Mouse (Mus musculus): ENCODE results near the gene Rdh19. TPM values are rescaled to one million over a fixed set of nuclear protein-coding genes. Genes with fewer than 3 reads are reported as not detected.
"Not testable (repeated sequence)": the region's sequence is repeated elsewhere in the genome, so short reads cannot be mapped to it uniquely, and the experiment has no call there.

Rdh19 gene
- total RNA-seq, 2 experiments from 2014 or later, result not detected

DNA sequence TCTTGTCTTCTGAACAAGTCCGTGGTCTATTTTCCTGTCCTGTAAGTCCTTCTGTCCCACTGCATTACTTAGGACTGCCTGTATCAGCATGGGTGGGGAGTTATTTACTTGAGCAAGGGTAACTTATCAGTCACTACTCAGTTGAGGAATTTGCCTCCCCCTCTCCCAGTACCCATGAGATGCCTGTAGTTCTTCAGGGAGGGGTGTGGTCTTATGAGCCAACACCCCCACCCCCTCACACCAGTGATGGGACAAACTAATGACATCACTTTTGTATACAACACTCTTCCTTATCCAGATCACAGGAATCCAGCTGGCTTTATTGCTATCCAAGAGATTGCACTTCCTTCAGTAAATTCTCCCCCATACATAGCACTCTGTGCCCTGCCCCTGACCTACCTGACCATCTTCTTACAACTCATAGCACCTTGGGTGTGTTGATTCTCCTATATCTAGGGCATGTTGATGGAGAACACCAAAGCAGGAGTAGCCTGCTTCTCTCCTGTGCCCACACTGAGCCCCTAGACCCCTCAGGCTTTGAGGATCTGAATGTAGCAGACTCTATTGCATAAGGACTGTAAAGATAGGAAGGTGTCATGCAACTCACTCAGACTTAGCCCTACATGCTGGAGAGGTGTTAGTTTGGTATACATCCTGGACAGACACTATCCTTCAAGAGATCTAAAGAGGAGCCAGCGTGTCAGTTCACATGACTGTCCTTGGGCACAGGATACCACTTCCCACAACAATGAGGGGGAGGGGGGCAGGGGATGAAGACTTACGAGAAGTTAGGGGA is 28.7 kb downstream of the Rdh19 start:
- no peak for DNase-seq (ENCODE audit: low spot score in 2 of 2)

DNA sequence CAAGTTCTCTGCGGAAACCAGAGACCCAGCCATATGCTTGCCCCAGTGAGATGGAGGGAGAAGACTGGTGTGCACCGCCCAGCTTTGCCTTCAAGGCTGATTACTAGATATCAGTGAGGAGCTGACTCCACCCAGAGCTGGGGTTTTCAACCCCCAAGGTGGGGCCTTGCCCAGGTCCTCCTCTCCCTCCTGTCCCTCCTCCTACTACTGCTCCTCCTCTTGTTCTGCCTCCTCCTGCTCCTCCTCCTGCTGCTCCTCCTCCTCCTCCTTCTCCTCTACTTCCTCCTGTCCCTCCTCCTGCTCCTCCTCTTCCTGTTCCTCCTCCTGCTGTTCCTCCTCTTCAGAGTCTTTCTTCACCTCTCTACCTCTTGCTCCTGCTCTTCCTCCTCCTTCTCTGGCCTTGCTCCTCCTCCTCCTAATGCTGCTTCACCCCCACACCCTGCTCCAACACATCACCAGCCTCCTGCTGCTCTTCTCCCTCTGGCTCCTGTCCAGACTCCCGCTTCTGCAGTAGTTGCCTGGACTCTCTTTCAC is 29.5 kb downstream of the Rdh19 start:
- DNase-seq (ENCODE audit: low spot score in 2 of 2), result no peak

DNA sequence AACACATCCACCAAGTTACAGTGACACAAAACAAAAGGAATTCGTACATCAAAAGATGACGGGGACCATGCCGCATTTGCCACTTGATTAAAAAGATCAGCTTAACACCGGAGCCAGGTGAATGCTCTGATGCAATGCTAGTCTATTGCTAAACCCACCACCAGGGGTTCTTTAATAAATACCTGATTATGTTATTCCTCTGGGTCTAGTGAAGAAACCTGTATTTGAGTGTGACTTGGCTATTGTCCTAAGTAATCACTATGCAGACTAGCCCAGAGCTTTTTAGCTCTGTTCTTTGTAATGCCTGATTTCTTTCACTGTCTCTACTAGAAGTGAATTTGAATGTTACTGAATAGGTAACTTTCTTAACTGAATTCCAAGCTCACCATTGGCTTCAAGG is 31.3 kb downstream of the Rdh19 start:
- DNase-seq (ENCODE audit: low spot score in 2 of 2), result no peak

DNA sequence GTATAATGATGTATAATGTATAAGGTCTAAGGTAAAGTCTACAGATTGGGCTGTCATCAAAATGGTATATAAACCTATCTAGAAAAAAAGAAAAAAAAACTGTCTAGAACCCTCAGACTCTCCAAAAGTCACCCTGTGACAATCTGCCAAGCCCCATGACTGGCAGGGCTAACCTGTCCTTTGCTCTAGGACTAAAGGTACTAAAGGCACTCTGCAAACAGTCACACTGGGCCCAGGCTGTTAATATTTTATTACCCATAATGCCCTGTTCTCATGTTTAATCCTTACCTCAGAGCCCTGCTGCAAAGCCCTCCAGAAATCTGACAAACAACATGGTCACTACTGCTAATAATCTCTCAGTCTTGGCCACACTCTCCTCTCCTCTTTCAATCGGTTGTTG is 36.8 kb downstream of the Rdh19 start:
- no peak for DNase-seq (ENCODE audit: low spot score in 2 of 2)

DNA sequence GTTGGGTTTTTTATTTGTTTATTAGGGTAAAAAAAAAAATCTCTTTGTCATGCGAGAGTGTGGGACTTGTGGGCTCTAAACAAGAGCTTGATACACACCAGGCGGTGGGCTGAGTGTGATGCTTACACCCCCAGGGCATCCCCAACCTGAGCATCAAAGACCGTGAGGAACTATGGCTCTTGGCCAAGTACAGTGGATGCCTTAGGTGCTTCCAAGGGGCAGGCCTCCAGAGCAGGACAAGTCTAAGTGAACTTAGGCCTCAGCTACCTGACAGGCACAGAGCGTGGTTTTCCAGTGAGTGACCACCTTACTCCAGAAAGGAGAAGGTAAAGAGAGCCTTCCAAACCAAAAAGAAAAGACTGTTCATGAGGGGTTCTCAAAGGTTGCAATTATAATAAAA is 37.2 kb downstream of the Rdh19 start:
- DNase-seq (ENCODE audit: low spot score in 2 of 2), result no peak

DNA sequence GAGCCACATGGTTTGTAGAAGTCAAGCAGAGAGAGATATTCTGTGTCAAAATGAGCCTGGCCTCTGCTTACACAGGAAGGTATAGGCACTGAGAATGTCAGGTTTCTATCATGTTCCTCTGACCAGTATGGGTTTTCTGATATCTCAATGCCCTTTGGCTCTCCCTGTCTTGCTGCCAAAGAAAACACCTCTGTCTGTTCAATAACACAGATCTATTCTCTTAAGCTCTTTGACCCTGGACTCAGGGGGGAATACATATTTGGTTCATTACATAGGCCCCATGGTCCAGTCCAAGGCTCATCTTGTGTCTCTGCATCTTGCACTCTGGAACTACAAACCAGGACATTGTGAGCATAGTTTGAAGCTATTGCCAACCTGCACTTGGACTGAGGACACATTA is 38.9 kb downstream of the Rdh19 start, which contains the start of gene Rdh7:
Gene Rdh7 (minus strand): TSS at position 213 of the 400 bp plus-strand sequence.
- DNase-seq (ENCODE audit: low spot score in 2 of 2), result no peak

DNA sequence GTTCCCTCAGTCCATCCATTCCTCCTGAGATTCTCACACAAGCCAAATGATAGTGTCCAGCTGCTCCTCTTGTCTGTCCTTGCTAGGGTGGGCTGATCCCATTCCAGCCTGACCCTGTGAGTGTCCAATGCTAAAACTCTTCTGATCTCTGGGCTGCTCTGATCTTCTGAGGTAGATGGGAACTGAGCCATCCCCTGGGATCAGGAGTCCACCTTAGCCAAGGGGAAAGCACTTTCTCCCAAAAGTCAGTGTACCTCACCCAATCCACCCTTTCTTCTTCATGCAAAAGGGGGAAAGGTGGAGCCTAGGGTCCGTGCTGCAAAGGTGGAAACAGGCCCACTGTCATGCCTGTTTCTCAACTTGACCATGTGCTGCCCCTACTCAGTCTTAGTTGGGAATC is 41.8 kb downstream of the Rdh19 start:
- DNase-seq (ENCODE audit: low spot score in 2 of 2), result no peak

DNA sequence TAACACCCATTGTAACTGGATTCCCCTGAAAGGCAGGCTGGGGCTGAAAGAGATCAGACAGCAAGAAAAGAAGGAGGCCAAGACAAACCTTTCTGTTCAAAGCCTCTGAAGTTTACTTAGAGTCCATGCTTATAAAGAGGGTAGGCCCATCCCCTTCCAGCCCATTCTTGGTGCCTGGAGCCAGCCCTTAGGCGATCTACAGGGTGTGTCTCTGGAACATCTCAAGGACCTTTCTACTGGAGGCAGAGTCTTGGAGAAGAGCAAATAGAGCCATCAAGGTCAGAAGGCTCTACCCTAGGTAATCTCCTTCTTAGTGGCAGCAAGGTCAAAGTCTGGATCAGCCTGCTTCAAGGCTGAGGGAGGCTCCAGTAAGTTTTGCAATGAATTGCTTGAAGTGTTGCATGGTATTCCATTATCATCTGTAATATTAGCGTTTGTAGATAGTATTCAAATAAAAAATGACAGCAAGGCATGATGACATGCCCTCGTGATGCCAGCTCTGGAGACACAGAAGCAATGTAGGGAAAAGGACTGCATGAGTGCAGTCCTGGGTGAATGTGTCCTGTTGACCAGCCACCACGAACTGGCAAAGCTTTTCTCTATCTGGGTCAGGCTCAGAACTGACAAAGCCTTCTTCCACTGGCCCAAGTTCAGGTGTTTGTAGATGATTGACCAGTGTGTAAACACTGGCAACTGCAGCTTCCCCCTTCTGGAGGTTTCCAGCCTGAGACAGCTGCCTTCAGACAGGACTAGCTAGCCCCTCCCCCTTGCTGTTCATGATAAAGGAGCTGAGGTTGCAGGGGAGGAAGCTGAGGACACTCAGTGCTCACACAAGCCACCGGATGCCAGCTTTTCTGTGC is 43.7 kb downstream of the Rdh19 start:
- not testable (repeated sequence) for DNase-seq (ENCODE audit: low spot score in 2 of 2)

DNA sequence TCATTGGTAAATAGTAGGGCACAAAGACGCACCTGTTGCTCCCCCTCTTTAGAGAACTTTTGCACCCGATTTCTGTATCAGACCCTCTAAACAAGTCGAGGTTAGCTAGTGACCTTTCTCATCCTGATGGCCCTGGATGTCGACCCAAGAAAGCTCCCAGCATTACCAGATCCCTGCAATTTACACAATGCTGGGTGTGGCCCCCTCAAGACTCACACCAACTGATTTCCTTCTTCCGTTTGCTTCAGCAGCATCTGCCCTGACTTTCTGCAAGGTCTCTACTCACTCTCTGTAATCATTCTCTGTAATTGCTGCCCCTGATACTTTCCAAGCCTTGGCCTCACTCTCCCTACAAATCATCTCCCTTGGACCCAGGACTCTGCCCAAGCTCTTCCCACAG is 47.0 kb downstream of the Rdh19 start:
- no peak for DNase-seq (ENCODE audit: low spot score in 2 of 2)

DNA sequence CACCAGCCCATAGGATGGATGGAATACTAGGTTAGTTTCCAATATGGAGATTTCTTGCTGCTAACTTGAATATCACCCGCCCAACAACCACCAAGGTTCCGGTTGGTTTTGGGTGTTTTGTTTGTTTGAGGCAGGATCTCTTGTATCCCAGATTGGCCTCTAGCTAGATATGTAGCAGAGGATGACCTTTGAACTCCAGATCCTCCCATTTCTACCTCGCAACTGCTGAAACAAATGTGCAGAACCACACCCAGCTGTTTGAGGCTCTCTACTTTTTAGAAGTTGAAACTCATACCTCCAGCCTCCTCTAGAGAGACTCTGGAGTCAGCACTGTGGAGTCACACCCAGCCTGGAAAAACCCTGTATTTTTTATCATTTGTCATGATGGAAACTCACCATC is 47.8 kb downstream of the Rdh19 start:
- DNase-seq (ENCODE audit: low spot score in 2 of 2), result no peak

DNA sequence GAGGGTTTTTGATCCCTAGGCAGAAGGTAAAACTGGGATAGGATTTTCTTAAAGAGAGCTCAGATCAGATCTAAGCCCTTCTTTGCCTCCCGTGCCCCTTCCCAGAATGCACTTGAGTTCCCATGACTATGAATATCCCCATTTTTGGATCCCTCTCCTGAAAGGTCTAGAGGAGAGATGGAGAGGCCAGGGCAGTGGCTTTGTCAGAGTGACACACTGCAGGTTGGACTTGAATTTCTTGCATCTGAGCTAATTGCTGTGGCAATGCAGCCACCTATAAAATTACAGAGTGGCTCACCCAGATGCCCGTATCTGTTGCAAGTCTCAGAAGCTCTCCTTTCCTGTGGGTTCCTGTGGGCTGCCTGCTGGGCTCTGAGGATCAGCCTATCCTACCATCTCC is 48.5 kb downstream of the Rdh19 start, which contains the start of gene Sdr9c7:
Gene Sdr9c7 (plus strand): TSS at position 301 of the 400 bp plus-strand sequence.
- no peak for DNase-seq (ENCODE audit: low spot score in 2 of 2)

DNA sequence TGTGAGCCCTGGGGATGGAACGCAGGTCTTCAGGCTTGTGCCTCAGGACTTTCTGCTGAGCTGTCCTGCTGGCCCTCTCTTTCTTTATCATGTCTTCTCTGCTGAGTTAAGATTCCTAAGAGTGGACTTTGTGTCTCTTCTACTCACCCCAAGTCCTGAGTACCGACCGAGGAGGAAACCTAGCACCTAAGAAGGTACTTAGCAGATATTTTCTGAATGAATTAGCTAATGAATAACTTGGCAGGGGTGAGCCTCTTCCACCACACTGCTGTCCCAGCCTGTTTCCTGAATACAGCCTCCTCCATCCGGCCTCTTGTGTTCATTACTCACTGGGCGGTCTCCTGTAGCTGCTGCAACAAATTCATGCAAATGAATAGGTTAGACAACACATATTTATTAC is 50.1 kb downstream of the Rdh19 start:
- DNase-seq (ENCODE audit: low spot score in 2 of 2), result no peak

DNA sequence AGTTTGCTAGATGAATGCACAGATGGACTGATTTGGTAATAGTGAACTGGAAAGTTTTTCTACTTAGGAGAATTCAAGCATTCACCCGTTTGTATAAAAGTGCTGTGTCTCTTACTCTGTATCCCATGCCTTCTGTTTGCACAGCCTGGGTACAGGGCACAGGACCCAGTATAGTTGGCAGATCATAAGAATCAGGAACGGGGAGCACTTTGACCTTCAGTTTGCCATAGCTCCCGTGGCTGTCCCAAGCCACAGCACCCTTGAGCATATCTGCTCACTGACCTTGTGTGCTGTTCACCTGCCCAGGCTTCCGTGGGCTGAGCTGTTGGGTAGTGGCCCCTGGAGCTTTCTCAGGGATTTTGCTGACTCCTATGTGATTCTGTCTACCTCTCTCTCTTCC is 52.0 kb downstream of the Rdh19 start:
- DNase-seq (ENCODE audit: low spot score in 2 of 2), result no peak

DNA sequence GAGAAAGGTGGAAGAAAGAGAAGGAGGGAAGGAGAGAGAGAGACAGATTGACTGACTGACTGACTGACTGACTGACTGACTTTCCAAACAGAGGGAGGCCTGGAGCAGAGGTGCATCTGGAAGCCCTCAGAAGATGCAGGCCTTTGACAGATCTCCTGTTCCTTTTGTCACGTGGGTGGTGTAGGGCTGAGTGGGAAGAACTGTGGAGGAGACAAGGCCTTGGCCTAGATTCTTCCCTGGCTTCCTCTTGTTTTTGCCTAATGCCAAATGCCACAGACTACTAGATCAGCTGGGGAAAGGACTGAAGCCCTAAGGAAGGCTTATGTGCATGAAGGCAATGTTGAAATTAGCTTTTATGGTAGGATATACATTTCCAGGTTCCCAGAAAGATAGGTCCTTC is 53.4 kb downstream of the Rdh19 start:
- no peak for DNase-seq (ENCODE audit: low spot score in 2 of 2)

DNA sequence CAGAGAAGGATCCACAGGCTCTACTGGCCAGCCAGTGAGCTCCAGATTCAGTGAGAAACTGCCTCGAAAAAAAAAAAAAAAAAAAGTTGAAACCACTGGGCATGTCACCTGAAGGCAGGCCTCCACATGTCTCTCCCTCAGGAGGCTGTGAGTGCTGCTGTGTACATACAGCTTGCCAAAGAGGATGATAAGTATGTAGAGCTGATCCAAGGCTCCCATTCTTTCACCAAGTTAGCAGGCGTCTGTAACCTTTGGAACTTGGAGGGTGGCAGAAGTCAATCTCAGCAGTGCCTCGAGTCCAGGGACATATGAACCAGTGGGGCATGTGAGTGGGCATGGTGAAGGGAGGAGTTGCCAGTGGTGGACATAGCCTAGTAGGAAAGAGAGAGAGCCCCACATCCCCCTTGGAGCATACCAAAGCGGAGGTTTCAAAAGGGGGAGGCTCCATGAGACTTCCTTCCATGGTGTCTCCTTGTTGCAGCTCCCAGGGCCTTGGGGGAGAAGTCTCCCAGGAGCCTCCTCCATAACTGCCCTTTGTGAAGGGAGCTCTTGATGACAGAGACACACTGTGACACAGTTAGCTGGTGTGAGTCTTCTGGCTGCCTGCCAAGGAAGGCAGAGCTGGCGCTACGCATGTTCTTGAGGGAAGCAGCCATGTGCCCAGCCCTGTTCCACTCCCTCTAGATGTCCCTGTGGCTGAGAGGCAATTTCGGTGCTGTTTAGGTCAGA is 55.2 kb downstream of the Rdh19 start:
- no peak for DNase-seq (ENCODE audit: low spot score in 2 of 2)

DNA sequence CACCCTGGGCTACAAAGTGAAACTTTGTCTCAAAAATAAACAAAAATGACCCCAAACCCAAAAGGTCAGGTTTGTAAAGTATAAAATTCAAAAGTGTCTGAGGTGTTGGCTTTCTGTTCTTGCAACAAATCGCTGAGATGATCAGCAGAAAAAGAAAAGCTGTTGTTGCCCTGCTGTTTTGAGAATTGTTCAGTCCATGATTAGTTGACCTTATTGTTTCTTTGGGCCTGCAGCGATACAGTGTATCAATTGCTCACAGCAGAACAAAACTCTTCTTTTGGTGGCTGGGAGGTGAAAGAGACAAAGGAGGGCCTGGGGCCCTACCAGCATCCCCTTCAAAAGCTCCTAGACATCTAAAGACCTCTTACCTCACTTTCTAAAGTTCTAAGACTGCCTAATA is 56.4 kb downstream of the Rdh19 start:
- DNase-seq (ENCODE audit: low spot score in 2 of 2), result no peak

DNA sequence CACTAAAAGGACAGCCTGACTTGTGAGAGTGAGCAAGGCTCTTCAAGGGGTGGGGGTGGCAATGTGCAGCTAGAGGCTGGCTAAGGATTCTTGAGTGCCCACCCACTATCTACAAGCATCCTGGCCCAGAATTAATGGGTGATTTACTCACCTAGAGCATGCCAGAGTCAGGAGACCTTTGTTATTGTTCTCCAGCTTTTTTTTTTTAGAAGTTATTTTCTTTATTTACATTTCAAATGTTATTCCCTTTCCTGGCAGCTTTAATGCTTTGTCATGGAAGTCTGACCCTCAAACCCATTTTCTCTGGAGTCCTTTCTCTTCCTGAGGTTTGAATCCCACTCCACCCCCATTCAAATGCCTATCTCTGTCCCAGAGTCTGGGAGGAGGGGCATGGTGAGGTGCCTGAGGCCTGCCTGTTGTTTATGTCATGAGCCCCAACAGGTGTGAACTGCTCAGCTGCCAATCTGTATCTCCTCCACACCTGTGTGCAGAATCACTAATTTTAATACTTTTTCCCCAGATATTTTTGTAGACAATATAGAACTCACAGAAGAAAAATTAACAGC is 57.7 kb downstream of the Rdh19 start:
- DNase-seq (ENCODE audit: low spot score in 2 of 2), result no peak

Measured in gastrocnemius, postnatal 4 days (tissue).